Mouse (Mus musculus): ENCODE data around the gene Nyx.

DNA sequence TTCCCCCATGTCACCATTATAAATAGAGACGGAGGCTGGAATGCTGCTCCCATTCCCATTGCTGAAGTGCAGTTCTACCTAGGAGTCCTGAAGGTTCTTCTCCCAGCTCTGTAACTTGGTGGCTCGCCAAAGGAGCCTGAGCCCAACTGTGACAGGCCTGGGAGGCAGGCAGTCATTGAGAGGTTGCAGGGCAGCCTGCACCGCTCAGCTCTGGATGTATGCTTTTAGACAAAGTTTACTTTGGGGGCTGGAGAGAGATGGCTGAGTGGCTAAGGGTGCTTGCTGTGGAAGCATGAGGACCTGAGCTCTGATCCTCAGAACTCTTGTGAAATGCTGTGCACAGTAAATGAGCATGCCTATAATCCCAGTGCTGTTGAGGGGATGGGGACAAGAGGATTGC lies 25.0 kb downstream of the Nyx start:
- no peak for TF ChIP-seq CTCF (IDR thresholded peaks at IDR 0.05; ENCODE audit: extremely low read depth, insufficient read depth, low read length)
- no peak for TF ChIP-seq POLR2A (IDR thresholded peaks at IDR 0.05; ENCODE audit: extremely low read depth, insufficient read depth, low read length)
